Mouse (Mus musculus) stomach, postnatal 0 days (tissue): ENCODE results near the gene Vax1. TPM values are rescaled to one million over a fixed set of nuclear protein-coding genes. Genes with fewer than 3 reads are reported as not detected.

Experiments
- ATAC-seq: fragments of 200-750 bp; cut with Nextera tagmentation; 2 replicates; pipeline ENCODE4 v1.8.0; 2017; ENCODE audit not compliant: low FRiP score, low TSS enrichment
- DNase-seq: peaks from one replicate; pipeline ENCODE4 v3.0.0-alpha.2; 2016; ENCODE audit warnings: low spot score
- H3K27ac ChIP-seq: fragments of 300-500 bp; sonication (generic); replicated peaks from 2 replicates; pipeline ENCODE4 v1.5.1; 2014; ENCODE audit warnings: mild to moderate bottlenecking, control low read depth
- H3K27me3 ChIP-seq: fragments of 300-500 bp; sonication (generic); 2 replicates; pipeline ENCODE4 v1.6.1; 2014; ENCODE audit warnings: low read length; ENCODE audit not compliant: control insufficient read depth, insufficient read depth
- H3K36me3 ChIP-seq: fragments of 300-500 bp; sonication (generic); 2 replicates; pipeline ENCODE4 v1.6.1; 2014; ENCODE audit warnings: low read length, mixed read lengths; ENCODE audit not compliant: control insufficient read depth, insufficient read depth
- H3K4me1 ChIP-seq: fragments of 300-500 bp; sonication (generic); replicated peaks from 2 replicates; pipeline ENCODE4 v1.6.1; 2014; ENCODE audit warnings: antibody characterized with exemption; ENCODE audit not compliant: control insufficient read depth, insufficient read depth
- H3K4me2 ChIP-seq: fragments of 300-500 bp; sonication (generic); replicated peaks from 2 replicates; pipeline ENCODE4 v1.6.1; 2014; ENCODE audit warnings: low read depth, mild to moderate bottlenecking, control low read depth, moderate library complexity
- H3K4me3 ChIP-seq: fragments of 300-500 bp; sonication (generic); 2 replicates; pipeline ENCODE4 v1.5.1; 2014; ENCODE audit warnings: low read depth, low read length, control low read depth
- H3K9ac ChIP-seq: fragments of 300-500 bp; sonication (generic); 2 replicates; pipeline ENCODE4 v1.6.1; 2014; ENCODE audit warnings: mild to moderate bottlenecking, low read length, control low read depth, mixed read lengths
- H3K9me3 ChIP-seq: fragments of 300-500 bp; sonication (generic); 2 replicates; pipeline ENCODE4 v1.6.1; 2016; ENCODE audit warnings: low read length; ENCODE audit not compliant: control insufficient read depth
- CTCF ChIP-seq: IDR thresholded peaks from 2 replicates; pipeline ENCODE4 v1.5.1; 2016; ENCODE audit warnings: antibody characterized with exemption, low read depth, mild to moderate bottlenecking, moderate library complexity
- EP300 ChIP-seq: optimal IDR thresholded peaks from 2 replicates; pipeline ENCODE3; 2016; ENCODE audit warnings: antibody characterized with exemption
- WGBS: fragments of 180-500 bp; shearing (Covaris S2); extraction: QIAGEN DNeasy Blood & Tissue Kit; methylation state at CpG from one replicate; pipeline ENCODE4 v1.1.7; 2014; 5-methylcytosine and 5-hydroxymethylcytosine counted together
- polyA plus RNA-seq: library from polyadenylated mRNA; unstranded; fragments of >200 nt; fragmentation: Nextera tagmentation; extraction: Ambion mirVana; gene quantifications from 2 replicates; pipeline ENCODE4 v1.2.1, GENCODE M21; 2015

The Vax1 gene
- polyA plus RNA-seq, 1 experiment from 2014 or later = not detected

DNA sequence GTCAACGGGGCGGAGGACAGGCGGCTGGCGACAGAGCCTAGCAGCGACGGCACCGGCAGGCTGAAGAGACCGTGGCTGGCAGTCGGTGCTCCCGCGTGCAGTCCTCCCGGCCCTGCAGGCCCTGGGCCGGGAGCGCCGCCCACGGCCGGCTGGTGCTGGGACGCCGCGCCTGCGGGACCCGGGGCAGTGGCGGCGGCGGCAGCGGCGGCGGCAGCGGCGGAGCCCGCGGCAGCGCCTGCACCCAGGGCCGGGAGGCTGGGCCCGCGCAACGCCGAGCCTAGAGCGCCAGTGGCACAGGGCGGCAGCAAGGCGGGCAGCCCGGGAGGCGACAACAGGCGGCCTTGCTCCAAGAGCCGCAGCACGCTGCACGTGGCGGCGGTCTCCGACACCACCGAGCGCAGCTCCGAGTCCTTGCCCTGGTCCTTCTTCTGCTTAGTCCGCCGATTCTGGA lies 3.5 kb downstream of the Vax1 start:
- H3K27me3 ChIP-seq = peaks cover 33% of the 10 kb centered on the region
- H3K4me1 ChIP-seq = peaks cover 4% of the 10 kb centered on the region; the same call in 1 of the 2 replicates
- peak overlapping the region; percentile 52 for H3K4me2 ChIP-seq
- H3K9me3 ChIP-seq = no peaks in the 10 kb centered on the region
- H3K4me3 ChIP-seq = peak overlapping the region; percentile 31
- ATAC-seq (peak; percentile 47; the same call in 1 of the 2 replicates), DNase-seq (no peak)
- WGBS = 1% methylated on average over 51 of the region's 55 CpGs
- H3K36me3 ChIP-seq = no peaks in the 10 kb centered on the region
- no peak overlapping the region for H3K9ac ChIP-seq
- no peak overlapping the region for H3K27ac ChIP-seq
- TF ChIP-seq CTCF (no peak), EP300 (no peak)

DNA sequence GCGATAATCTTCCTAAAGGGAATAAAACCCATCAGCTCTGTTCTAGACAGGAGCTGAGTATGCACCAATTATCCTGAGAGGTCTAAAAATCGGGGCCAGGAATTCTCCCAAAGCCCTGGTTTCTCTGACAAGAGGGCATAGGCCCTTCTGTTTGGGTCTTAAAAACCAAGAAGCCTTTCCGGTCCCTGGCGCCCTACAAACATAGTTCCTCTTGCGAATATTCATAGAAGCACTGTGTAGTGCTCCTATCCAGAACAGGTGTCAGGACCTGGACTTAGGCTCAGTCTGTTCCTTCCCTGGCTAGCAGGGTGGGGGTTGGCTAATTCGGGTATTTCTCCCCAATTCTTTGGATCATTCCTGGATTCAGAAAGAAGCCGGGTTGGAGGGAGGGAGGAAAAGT lies 4.3 kb downstream of the Vax1 start:
- Histone ChIP-seq H3K27ac (no peak overlapping the region), H3K9me3 (no peaks in the 10 kb centered on the region), H3K36me3 (no peaks in the 10 kb centered on the region), H3K4me1 (peaks cover 4% of the 10 kb centered on the region; the same call in 1 of the 2 replicates), H3K4me3 (no peak overlapping the region), H3K9ac (no peak overlapping the region), H3K4me2 (no peak overlapping the region), H3K27me3 (peaks cover 30% of the 10 kb centered on the region)
- DNase-seq = no peak
- 8% methylated on average over 7 of the region's 7 CpGs for WGBS
- ATAC-seq = no peak
- no peak for TF ChIP-seq CTCF
- no peak for TF ChIP-seq EP300

DNA sequence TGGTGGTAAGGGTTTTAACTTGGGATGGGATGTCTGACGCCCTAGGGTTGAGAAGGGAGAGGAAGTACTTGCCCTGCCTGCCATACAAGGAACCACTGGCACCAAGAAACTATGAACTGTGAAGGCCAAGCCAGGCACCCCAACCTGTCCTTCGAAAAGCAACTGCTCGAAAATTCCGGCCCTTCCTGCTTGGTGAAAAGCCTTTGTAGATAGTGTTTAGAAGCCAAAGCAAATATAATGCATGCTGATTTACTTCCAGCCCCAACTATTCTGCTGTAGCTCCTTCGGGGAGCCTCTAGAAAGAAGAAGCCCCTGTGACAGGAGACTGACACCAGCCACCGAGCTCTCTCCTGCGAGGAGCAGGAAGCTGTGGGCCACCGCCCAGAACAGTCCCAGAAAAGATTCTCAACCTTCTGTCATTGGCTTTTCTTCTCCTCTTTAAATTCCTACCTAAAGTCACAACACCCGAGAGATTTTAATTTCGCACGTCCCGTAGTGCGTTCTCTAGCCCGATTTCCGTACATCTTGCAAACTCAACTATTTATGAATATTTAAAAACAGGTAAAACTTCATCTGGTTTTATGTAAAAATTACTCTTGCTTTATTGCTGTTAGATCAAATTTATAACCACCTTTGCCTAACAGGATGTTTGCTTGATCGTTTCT lies 4.8 kb downstream of the Vax1 start:
- WGBS = 10% methylated on average over 16 of the region's 16 CpGs
- no peaks in the 10 kb centered on the region for H3K9me3 ChIP-seq
- H3K4me3 ChIP-seq = no peak overlapping the region
- no peaks in the 10 kb centered on the region for H3K36me3 ChIP-seq
- H3K9ac ChIP-seq = no peak overlapping the region
- H3K27ac ChIP-seq = no peak overlapping the region
- no peak overlapping the region for H3K4me2 ChIP-seq
- peaks cover 4% of the 10 kb centered on the region; the same call in 1 of the 2 replicates for H3K4me1 ChIP-seq
- ATAC-seq = no peak
- no peak for DNase-seq
- peaks cover 30% of the 10 kb centered on the region for H3K27me3 ChIP-seq
- TF ChIP-seq CTCF = no peak
- no peak for TF ChIP-seq EP300

DNA sequence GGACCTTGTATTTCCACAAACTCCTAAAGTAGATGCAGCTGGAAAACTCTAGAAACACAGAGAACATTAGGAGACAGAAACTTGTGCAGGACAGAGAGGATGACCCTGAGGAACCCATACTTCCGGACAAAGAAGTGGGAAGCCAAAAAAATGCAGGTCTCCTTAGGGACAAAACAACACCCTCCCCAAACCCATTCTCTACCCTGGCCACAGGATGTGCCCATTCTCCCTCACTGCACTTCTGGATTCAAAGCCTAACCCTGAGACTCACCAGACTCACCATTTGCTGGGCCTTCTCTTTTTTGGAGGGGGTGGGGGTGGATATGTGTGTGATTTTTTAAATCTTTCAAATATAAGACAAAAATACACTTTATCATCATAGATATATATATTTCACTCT lies 5.7 kb downstream of the Vax1 start:
- ATAC-seq (no peak), DNase-seq (no peak)
- Histone ChIP-seq H3K4me1 (peaks cover 4% of the 10 kb centered on the region; the same call in 1 of the 2 replicates), H3K27me3 (peaks cover 25% of the 10 kb centered on the region), H3K9ac (no peak overlapping the region), H3K36me3 (no peaks in the 10 kb centered on the region), H3K4me3 (no peak overlapping the region), H3K4me2 (no peak overlapping the region), H3K9me3 (no peaks in the 10 kb centered on the region), H3K27ac (no peak overlapping the region)
- TF ChIP-seq CTCF = no peak
- no peak for TF ChIP-seq EP300
- WGBS = 11% methylated on average over 1 of the region's 1 CpGs

DNA sequence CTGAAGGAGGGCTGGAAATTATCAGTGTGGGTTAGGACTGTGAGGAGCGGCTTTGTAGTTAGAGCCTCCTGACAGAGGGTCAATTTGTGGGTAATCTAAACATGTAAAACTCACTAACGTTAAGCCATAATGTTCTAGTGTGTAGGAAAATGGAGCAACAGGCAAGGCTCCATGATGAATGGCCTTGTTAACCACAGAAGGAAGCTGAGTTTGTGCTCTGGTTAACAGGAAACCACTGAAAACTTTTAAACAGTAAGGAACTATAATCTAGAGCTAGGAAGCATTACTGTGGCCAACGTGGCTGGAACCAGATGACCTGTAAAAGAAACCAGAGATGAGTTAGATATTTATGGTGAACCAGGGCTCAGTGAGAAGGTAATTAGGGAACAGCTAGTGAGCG lies 13.2 kb downstream of the Vax1 start:
- H3K9ac ChIP-seq = no peak overlapping the region
- WGBS = 44% methylated on average over 4 of the region's 4 CpGs
- no peak overlapping the region for H3K4me2 ChIP-seq
- H3K9me3 ChIP-seq = no peaks in the 10 kb centered on the region
- H3K36me3 ChIP-seq = no peaks in the 10 kb centered on the region
- H3K27me3 ChIP-seq = no peaks in the 10 kb centered on the region
- no peak overlapping the region for H3K4me3 ChIP-seq
- DNase-seq (no peak), ATAC-seq (no peak)
- TF ChIP-seq CTCF (no peak), EP300 (no peak)
- H3K27ac ChIP-seq = no peak overlapping the region
- H3K4me1 ChIP-seq = no peaks in the 10 kb centered on the region

DNA sequence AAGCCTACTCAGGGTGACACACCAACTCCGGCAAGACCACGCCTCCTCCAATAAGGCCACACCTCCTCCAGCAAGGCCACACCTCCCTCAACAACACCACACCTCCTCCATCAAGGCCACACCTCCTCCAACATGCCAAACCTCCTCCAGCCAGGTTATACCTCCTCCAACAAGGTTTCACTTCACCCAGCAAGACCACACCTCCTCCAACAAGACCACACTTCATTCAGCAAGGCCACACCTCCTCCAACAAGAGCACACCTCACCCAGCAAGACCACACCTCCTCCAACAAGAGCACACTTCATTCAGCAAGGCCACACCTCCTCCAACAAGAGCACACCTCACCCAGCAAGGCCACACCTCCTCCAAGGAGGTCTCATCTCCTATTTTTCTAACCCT lies 15.7 kb downstream of the Vax1 start:
- no peak for TF ChIP-seq CTCF
- TF ChIP-seq EP300 = no peak
- no peaks in the 10 kb centered on the region for H3K4me1 ChIP-seq
- H3K4me3 ChIP-seq = no peak overlapping the region
- DNase-seq = no peak
- H3K27me3 ChIP-seq = no peaks in the 10 kb centered on the region
- no peak overlapping the region for H3K4me2 ChIP-seq
- no peak overlapping the region for H3K27ac ChIP-seq
- H3K36me3 ChIP-seq = no peaks in the 10 kb centered on the region
- 73% methylated on average over 2 of the region's 2 CpGs for WGBS
- no peak overlapping the region for H3K9ac ChIP-seq
- no peak for ATAC-seq
- no peaks in the 10 kb centered on the region for H3K9me3 ChIP-seq
